Mouse (Mus musculus) natural killer cell, adult 2 months (primary cell): ENCODE measurements at regions not wholly inside any gene's neighbourhood (a gene's known extent, or its start where the extent isn't known, plus 50 kb on each side); places are given as distances from the start of the nearest gene placed in this dataset.

Experiments
- DNase-seq, 2 experiments: peaks; one replicate each; pipeline ENCODE4 v3.0.0; 2022; ENCODE audit warnings: low spot score in 2 of 2

GRCm38 (mm10) chr14:114857689-114858088, 234.3 kb upstream of the Gpc5 start:
- no peak for DNase-seq

- DNase-seq, result no peak
Observed at GRCm38 (mm10) chr14:114863585-114863984, 228.4 kb upstream of the Gpc5 start.

DNA sequence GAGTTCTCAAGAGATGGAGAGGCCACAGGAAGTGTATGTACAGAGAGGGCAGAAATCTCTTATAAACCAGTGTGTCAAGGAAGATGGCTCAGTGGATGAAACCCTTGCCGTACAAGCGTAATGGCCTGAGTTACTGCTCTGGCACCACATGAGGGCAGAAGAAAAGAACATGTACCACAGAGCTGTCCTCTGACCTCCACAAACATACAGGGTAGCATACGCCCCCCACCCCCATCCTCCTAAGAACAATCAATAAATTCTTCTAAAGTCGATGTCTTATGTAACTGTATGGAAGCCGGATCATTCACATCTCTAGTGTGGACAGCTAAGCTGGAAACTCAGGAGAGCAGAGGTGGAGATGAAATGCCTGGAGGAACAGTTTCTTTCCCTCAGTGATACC, 227.9 kb upstream of the Gpc5 start:
- DNase-seq, result no peak

- DNase-seq, result no peak
Observed at GRCm38 (mm10) chr14:114869233-114869632, 222.8 kb upstream of the Gpc5 start.

GRCm38 (mm10) chr14:114875101-114875500, 216.9 kb upstream of the Gpc5 start:
- DNase-seq, result no peak

GRCm38 (mm10) chr14:114876427-114876826, 215.6 kb upstream of the Gpc5 start:
- DNase-seq, result no peak

DNA sequence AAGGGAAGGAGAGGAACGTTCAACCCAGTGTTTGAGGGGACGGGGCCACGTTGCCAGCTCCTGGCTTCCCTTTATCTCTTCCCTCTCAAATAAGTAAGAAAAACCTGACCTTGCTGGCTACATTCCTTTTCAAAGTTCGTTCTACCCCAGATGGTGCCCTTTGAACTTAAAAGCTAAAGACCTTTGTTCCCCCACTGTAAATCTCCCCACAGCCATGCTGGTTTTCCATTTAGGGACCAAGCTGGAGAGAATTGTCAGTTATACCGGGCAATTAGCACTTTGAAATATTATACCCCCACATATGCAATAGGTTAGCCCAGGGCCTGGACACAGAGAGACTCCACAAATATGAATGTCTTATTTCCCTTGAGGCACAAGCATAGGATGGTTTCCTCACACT, 214.5 kb upstream of the Gpc5 start:
- DNase-seq, result no peak

DNA sequence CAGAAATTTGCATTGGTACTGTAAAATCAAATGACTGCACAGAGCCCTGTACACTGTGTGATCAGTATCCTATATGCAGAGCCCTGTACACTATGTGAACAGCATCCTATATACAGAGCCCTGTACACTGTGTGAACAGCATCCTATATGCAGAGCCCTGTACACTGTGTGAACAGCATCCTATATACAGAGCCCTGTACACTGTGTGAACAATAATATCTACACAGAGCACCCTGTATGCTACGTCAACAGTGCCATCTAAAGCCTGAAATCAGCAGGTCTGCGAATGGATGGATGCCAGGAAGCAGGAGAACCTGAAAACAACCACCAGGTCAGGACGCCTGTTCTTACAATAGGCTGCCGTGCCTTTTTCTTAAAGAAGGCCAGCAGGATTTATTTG, 211.7 kb upstream of the Gpc5 start:
- no peak for DNase-seq

- no peak for DNase-seq
Observed at GRCm38 (mm10) chr14:114904109-114904508, 187.9 kb upstream of the Gpc5 start.

DNA sequence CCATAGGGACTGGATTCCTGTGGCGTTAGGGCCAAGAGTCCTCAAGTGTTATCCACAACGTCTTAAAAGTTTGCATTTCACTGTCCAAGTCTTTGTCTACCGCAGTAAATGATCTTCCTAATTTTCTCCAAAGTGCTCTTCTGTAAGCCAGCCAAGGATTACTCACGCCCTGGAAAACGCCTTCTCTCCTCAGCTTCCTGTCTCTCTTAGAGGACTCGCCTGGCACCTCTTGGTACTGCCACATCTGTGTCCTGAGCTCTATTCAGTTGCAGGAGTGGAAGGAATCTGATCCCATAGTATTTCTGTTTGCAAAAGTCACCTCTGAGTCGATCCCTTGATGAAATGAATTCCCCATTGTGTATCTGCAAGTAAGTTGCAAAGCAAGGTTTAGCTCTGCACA, 179.7 kb upstream of the Gpc5 start:
- DNase-seq, result no peak

DNA sequence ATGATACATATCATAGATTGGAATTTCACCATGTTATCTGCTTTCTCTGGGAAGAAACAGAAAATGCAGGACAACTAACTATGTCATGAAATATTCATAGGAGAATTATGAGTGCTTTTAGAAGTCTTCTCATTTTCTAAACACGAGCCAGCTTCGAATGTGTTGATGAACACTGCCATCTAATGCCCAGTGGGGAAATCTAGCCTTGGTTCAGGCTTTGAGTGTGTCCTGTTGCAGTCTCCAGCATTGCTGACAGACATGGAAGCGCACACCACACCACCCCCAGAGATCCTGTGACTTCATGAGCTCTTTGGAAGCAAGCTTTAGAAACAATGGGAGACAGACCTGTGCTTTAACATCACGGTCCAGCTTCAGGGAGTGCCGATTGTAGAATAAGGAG, 178.8 kb upstream of the Gpc5 start:
- DNase-seq, result no peak

GRCm38 (mm10) chr14:114945744-114946143, 146.3 kb upstream of the Gpc5 start:
- DNase-seq, result no peak

GRCm38 (mm10) chr14:114946321-114946720, 145.7 kb upstream of the Gpc5 start:
- peak in 1 of 2 experiments; percentile 5 for DNase-seq

DNA sequence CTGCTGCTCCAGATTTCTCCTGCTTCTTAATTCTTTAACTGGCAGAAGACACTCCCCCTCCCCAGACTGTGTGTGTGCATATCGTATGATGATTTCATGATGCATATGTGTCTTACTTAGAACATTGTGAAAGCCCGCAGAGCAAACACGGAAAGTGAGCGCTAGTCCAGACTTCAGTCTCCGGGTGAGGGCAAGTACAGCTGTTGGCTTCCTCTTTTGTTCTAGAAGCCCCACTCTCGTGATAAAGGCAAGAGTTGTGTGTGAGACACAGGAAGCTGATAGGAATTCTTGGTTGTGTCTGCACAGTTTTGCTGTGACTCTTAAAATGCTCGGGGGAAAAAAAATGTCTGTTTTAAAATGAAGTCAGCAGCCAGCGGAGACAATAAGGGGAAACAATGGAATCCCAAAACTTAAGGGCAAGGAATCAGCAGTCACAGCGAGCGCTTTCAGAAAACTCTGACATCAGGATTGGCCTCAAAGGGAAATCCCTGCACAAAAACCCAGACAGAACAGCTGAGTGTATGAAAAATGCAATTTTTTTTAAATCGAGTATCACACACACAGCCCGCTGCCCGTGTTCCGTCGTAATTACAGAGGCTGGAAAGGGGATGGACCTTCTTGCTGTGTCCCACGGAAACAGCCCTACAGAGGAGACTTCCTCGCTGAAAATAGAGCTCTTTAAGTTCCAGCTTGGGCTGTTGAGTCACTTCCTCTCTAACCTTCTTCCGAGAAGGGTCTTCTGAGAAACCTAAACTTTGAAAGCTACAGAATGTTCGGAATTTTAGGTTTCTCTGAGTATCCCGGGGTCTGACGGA, 143.5 kb upstream of the Gpc5 start:
- peak; percentile 3 to 18 for DNase-seq

- no peak for DNase-seq
Observed at GRCm38 (mm10) chr14:114949156-114949496, 142.9 kb upstream of the Gpc5 start.

DNA sequence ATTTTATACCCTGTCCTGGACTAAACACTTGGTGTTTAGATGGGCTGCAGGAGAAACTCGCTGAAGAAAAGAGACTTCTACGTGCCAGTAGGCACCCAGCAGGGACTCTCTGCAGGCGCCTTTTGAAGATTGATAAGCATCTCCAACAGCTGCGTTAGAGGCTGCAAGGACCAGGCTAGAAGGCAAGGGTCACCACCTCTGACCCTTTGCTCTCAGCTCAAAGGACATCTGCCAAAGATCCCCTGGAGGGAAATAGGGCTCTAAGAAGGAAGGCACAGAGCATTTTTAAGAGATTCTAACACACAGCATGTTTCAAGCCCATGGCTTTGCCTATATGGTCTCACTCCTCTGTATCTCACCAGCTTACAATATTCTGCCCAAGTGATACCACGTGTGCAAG, 139.7 kb upstream of the Gpc5 start:
- no peak for DNase-seq

- no peak for DNase-seq
Observed at GRCm38 (mm10) chr14:114953070-114953665, 138.8 kb upstream of the Gpc5 start.

GRCm38 (mm10) chr14:114954287-114954686, 137.7 kb upstream of the Gpc5 start:
- DNase-seq, result no peak

DNA sequence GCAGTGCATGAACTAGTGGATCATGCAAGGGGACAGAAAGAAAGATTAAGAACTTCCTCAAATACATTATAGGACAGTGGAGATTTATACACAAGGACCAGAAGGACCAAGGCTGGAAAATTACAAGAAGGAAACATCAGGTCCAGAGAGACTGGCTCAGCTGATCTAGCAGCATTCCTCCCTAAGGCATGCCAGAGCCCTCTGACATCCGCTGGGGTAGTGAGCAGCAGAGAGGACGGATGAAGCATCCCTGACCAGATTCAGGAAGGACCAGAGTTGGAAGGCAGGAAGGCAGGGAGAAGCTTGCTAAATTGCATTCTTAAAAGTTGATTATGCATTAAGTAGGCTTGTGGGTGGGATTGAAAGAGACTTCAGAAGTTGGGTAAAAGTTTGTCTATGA, 136.4 kb upstream of the Gpc5 start:
- no peak for DNase-seq

- DNase-seq, result no peak
Observed at GRCm38 (mm10) chr14:114960273-114960672, 131.7 kb upstream of the Gpc5 start.

- DNase-seq, result no peak
Observed at GRCm38 (mm10) chr14:114965941-114966340, 126.1 kb upstream of the Gpc5 start.

DNA sequence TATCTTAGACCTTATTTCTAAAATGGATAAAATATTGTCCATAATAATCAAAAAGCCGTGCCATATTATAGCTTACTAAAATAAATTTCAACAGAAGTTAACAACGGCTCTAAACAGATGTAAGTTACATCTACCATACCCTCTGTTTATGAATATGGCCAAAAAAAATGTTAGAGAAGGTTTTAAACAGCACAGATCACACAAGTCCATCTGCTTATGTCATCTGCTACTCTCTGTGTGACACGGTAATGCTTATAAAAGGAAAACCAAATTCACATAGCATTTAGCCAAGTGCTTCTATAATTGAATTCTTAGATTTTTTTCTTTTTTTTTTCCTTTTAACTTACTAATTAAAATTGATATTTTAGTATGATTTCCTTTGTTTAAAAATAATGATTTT, 123.0 kb upstream of the Gpc5 start:
- no peak for DNase-seq

GRCm38 (mm10) chr14:114981120-114981519, 110.9 kb upstream of the Gpc5 start:
- no peak for DNase-seq

- no peak for DNase-seq
Observed at GRCm38 (mm10) chr14:115003223-115003622, 88.8 kb upstream of the Gpc5 start.
